Mouse (Mus musculus) stomach, postnatal 0 days (tissue): ENCODE results near the gene Samd13.

Experiments used
- CTCF ChIP-seq: IDR thresholded peaks from 2 replicates; pipeline ENCODE4 v1.5.1; 2016; ENCODE audit warnings: antibody characterized with exemption, low read depth, mild to moderate bottlenecking, moderate library complexity
- EP300 ChIP-seq: optimal IDR thresholded peaks from 2 replicates; pipeline ENCODE3; 2016; ENCODE audit warnings: antibody characterized with exemption

- TF ChIP-seq CTCF: no peak
- TF ChIP-seq EP300: no peak
Observed at GRCm38 (mm10) chr3:146620101-146620500, 65.3 kb downstream of the Samd13 start.
